Mouse (Mus musculus): ENCODE data around the gene Rab40b.
A peak's percentile ranks its signal among the peaks of the same experiment; 100 is the strongest.
"Not testable (repeated sequence)": the region's sequence is repeated elsewhere in the genome, so short reads cannot be mapped to it uniquely, and the experiment has no call there.

Rab40b gene

DNA sequence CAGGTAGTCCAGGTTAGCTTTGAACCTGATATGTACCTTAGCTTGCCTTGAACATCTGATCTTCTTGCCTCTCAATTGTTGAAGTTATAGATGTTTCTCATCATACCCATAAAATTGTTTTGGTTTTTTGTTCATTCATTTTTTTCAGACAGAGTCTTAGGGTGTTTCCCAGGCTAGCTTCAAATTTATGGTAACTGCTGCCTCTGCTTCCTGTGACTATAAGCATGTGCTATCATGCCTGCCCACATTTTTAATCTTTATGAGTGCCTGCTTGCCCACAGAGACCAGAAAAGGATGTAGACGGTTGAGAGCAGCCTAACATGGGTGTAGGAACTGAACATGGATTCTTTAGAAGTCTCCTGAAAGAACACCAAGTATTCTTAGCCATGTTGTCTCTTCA is 19.3 kb downstream of the Rab40b start:
- no peak for DNase-seq (ENCODE audit: low spot score in 2 of 2)

DNA sequence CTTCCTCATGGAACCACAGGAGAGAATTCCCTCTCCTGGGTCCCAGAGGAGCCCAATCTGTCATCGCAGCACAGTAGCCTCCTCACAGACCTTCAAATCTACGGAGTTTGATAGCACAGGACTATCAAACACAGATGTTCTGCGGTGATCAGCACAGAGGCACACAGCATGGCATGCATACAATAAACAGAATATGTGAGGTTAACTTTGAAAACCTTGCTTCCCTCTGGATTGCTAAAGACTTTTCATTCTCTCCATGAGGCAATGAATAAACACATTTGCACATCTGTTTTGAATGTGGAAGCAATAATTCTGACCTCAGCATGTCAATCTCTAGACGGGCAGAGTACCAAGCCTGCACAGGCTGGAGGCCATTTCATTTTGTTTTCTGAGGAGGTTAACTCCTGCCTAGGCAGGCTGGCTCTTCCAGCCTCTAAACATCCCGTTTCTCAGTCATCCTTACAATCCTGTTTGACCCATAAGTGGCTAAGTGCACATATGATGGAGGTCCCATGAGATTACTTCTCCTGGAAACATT is 20.8 kb downstream of the Rab40b start:
- DNase-seq (ENCODE audit: low spot score in 2 of 2): no peak

DNA sequence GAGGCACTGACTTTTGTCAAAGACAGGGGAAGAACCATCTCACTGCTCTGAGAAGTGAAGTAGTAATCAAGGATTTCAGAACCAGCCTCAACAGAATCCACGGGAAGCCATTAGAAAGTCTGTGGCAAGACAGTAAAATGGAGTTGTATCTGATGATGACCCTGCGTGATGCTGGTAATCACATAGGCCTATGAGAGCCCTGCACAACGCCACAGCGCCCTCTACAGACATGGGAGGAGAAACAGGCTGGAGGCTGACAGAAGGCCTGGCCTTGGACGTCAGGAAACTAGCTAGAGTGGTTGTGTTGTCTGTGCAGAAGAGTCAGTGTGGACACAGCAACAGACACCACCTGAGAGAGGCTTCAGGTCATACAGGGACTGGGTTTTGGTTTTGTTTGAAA is 25.8 kb downstream of the Rab40b start:
- DNase-seq (ENCODE audit: low spot score in 2 of 2): no peak

DNA sequence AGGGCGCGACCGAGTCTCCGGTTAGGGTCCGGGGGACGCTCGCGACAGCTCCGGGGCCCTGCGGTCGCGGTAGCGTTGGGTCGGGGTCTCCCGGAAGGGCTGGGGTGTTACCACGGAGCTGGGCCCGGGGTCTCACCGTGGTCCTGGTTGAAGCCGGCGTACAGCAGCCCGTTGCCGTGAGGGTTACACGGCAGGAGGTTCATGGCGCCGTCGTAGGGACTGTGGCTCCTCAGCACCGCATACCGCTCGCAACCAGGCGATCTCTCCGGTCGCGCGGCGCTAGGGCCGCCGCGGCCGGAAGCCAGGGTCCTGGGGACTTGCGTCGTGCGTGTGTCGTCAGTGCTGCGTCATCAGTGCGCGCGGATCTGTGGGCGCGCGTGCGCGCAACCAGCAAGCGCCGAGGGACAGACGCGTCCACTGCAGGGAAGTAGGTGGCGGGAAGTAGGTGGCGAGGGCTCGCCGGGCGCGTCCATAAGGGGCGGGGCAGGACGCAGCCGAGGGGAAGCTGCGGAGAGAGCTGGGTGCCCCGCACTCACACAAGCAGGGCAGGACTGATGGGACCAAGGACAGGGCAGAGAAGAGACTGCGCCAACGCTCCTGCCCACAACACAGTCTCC is 33.9 kb downstream of the Rab40b start, which contains the start of gene Wdr45b:
TSS of gene Wdr45b (minus strand) at position 355 of the 617 bp plus-strand sequence.
- peak; percentile 92 to 98 for DNase-seq (ENCODE audit: low spot score in 2 of 2)

DNA sequence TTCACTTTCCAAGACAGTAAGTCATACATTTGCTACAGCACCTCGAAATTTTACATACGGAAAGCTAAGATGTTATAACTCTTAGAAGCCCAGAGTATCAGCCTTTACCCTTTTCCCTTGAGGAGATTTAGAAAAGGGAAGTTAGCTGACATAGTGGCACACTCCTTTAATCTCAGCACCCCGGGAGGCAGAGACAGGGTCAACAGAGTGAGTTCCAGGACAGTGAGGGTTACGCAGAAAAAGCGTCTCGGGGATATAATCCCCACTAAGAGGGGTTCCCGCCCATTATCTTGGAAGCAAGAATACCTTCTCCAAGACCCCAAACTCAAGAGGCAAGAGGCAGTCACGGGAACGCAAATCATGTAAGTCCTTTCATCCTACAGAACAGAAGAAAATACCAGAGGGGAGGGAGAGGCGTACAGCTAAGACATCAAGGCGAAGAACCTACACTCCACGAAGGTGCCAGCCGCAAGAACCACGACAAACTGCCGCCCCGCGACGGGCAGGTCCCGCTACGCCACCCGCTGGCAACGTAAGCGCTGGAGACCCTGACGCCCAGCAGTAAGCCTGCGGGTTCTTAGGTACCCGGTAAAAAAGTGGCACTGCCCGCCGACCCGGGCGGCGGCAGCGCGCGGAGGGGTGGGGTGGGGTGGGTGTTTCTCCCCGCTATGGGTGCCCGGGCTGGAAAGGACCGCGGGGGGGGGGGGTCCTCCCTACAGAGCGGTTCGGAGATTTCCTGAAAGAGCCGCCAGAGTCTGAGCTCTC is 34.5 kb downstream of the Rab40b start:
- no peak for DNase-seq (ENCODE audit: low spot score in 2 of 2)

DNA sequence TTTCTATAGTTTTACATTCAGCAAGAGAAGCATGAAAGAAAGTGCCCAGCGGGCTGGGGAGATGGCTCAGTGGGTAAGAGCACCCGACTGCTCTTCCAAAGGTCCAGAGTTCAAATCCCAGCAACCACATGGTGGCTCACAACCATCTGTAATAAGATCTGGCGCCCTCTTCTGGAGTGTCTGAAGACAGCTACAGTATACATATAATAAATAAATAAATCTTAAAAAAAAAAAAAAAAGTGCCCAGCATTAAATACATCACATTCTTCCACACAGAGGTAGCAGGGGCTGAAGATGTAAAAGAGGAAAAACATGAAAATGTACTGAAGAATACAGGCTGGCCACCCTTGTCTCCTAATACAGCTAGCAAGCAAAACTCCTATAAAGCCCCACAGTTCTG is 39.3 kb downstream of the Rab40b start:
- DNase-seq (ENCODE audit: low spot score in 2 of 2): not testable (repeated sequence)

DNA sequence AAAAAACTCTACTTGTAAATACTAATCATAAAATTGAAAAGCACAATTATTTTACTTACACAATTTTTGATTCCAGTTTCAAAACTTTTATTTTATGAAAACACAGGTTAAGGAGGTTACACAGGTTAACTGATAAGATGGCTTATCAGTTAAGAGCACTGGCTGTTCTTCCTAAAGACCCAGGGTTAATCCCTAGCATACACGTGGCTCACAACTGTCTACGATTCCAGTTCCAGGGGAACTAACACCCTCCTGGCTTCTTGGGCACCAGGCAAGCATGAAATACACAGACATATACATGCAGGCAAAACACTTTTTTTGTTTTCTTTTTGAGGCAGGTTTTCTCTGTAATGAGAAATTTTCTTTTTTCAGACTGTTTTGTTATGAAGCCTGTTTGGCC is 39.9 kb downstream of the Rab40b start:
- DNase-seq (ENCODE audit: low spot score in 2 of 2): no peak

DNA sequence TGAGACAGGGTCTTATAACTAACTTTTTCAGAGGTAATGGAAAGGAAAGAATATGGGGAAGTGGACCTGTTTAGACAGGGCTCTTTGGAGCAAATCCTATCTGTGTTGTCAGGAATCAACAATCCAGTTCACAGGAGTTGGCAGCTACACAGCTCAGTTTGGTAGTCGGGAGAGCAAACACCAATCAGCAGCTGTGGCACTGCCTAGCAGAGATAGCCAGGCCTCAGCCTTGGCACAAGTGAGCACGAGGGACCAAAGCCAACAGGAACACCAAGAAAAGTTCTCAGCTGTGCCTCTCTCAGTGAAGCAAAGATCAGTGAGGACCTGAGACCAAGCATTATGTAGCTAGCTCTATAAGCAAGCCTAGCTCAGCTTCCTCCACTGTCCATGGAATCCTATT is 41.0 kb downstream of the Rab40b start:
- no peak for DNase-seq (ENCODE audit: low spot score in 2 of 2)

DNA sequence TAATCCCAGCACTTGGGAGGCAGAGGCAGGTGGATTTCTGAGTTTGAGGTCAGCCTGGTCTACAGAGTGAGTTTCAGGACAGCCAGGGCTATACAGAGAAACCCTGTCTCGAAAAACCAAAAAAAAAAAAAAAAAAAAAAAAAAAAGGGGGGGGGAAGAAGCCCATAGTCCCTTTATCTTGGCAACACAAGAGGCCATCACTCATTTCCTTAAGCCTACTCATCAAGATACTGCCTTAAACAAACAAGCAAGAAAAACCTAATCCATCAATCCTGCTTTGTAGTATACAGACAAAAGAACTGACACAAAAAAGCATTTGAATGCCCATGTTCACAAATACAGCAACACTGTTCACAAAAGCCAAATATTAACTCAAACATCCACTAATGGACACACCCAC is 45.6 kb downstream of the Rab40b start:
- DNase-seq (ENCODE audit: low spot score in 2 of 2): not testable (repeated sequence)

DNA sequence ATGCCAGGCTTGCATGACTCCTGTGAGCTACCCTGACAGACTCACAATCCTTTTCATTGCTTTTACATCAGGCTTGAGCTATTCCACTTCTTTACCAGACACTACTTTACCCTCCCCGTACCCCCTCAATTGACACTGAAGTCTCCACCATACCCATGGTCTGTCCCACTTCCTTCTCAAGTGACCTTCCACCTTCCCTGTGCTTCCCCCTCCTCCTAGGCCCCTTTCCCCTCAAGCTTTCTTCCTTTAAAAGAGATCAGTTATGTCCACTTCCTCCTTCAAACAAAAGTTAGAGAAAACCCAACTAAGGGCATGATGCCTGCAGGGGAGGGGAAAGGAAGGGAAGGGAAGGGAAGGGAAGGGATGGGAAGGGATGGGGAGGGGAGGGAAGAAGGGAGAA is 47.8 kb downstream of the Rab40b start:
- DNase-seq (ENCODE audit: low spot score in 2 of 2): no peak

DNA sequence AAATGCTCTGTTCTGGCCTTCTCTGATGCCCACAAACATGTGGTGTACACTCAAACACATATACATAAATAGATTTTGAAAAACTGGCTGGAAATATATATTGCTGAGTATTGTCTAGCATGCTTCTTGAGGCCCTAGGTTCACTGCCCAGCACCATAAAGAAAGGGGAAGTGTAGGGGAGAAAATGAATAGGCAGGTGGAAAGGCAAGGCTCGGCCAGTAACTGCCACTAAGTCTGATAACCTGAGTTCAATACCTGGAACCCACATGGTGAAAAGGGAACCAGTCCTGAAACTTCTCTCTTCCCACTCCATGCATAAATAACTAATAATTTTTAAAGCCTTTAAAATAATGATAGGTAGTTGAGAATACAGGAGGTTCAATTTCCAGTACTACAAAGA is 48.4 kb downstream of the Rab40b start:
- no peak for DNase-seq (ENCODE audit: low spot score in 2 of 2)

DNA sequence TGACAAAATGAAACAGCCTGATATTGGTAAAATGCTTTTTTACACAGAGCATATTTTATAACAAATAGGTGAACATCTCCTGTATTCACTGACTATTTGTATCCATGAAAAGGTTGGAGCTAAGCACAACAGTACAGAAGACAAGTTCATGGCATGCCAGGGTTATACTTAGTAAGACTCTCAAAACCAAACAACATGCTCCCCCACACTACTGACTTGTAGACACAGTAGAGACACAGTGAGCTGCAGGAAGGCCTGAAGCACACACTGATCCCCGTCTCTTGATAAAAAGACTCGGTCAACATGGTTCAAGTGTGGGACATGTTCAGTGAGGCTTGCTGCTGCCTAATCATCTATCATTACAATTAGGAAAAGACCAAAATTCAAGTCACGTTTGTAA is 56.4 kb downstream of the Rab40b start:
- no peak for DNase-seq (ENCODE audit: low spot score in 2 of 2)

DNA sequence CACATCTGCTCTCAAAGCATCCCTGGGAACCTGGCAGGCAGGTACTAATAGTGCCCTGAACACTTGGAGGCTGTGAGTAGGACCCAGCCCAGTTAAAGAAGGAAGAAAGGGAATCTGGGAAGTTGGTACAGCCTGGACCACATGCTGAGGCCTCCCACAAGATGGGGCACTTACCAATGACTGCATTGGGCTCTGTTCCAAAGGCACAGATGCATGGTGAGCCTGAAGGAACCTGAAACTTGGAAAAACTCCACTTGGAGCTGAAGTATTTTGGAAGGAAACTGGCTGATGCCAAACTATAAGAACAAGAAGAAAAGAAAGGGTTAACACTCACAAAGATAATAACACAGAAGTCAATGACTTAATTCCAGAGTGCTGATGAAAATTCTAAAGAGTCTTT is 59.4 kb downstream of the Rab40b start:
- no peak for DNase-seq (ENCODE audit: low spot score in 2 of 2)

DNA sequence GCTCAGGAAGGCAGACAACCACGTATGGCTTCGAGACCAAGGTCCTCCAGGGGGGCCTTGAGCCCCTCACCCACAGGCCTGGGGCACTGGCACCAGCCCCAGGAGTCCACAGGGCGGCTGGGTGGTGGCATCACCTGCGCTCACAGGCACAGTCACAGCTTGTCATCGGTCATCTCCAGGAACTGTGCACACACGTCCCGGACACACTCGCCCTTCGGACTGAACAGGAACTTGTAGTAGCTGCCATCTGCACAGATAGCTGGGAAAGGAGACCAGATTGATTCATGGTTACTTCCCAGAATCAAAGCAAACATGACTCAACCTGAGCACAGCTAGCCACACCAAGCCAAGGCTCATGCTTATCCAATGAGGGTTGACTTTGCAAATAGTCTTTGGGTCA is 59.8 kb downstream of the Rab40b start:
- DNase-seq (ENCODE audit: low spot score in 2 of 2): no peak

DNA sequence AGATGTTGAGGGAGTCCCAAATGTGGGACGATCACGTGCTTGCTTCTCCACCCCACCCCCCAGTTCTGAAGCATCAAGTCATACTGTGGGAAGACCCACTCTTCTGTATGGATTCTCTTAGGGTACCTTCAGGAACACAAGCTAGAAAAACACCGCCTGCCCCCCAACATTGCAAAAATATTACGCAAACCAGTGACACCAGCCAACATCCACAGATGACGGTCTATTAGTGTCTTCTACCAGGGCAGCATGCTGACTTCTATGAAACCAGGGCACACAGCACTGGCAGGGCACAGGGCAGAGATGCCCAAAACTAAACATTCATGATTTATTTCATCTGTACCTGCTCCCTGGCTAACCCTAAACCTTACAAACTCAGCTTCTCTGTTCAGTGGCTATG is 61.4 kb downstream of the Rab40b start:
- DNase-seq (ENCODE audit: low spot score in 2 of 2): no peak

DNA sequence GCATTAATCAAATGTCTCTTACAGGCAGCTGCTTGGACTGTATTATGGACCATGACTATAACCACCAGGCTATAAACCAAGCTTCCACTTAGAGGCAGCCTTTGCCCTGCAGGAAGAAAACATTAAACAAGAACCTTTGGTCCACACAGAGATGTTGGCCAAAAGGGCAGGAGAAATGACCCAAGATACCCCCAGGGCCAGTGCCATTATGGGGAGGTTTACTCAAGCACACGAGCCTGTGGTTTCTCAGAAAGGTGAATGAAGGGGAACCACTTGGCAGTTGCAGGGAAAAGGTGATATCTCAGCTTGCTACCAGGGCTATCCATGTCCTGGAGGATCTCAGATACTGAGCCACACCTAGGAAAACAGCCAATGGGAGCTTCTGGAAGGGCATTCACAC is 62.0 kb downstream of the Rab40b start:
- no peak for DNase-seq (ENCODE audit: low spot score in 2 of 2)

DNA sequence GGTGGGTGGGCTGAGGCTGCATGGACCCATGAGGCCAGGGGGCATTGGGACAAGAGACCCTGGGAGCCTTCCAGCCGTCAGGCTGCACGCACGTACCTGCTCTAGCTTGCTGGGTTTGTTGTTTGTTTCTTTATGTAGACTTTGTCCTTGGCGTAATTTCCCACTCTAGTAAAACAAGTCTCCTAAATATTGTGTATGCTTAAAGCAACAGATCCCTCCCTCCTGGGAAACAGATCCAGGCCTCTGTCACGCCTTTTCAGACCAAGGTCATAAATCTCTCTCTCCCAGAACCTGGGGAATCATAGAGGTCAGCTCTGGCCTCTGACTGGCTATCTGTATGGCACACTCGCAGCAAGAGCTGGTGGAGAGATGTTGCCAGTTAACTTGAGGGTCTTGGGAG is 80.3 kb downstream of the Rab40b start:
- DNase-seq (ENCODE audit: low spot score in 2 of 2): not testable (repeated sequence)

DNA sequence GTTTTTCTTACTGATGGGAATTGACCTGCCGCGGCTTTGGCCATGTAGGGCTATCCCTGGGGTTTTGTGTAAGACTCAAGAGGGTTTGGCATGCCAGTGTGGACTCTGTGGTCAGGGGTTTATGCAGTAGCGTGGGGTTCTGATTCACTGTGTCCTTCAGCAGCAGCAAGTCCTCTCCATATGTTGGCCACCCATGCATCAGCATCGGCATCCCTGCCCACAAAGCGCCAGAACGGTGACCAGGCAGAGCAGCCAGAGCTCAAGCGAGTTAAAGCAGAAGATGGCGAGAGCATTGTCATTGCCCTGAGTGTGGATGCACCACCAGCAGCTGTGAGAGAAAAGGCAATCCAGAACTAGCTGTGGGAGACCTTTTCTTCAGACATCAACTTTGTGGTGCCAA is 81.4 kb downstream of the Rab40b start:
- peak in 1 of 2 experiments; percentile 69 for DNase-seq (ENCODE audit: low spot score in 2 of 2)

All from left cerebral cortex, adult 9 months (tissue).